20 mouse cellular contexts compared by ENCODE assay signal in genomic region chr10:18728548-18728947, GRCm38 (mm10). TPM values are rescaled to one million over a fixed set of nuclear protein-coding genes. Genes with fewer than 3 reads are reported as not detected.
A peak's percentile ranks its signal among the peaks of the same experiment; 100 is the strongest.
DNase-seq lines count a peak whose midpoint lies in the region; ATAC-seq and TF ChIP-seq lines count a peak whose summit lies in the region.
"Had no signal": no experiment of that assay in that cellular context is flagged by ENCODE, and none has a peak within 500 bp of the region (broad histone marks: within the 10 kb centered on the region; RNA-seq: fewer than 3 reads in every experiment).

No protein-coding gene starts in this region.

- H3K4me1 ChIP-seq in lung, postnatal 0 days (ENCODE audit: insufficient read depth, low read depth, low read length): no peaks in the 10 kb centered on the region

- 57% methylated on average over 1 of the region's 1 CpGs for WGBS in lung, postnatal 0 days

- ATAC-seq in lung, postnatal 0 days: peak; percentile 74
- ATAC-seq: activated CD4-positive, CD25-positive, alpha-beta regulatory T cell, adult 4 months; CD4-positive, CD25-positive, alpha-beta regulatory T cell, adult 4 months; Patski had no signal

- H3K4me2 ChIP-seq in lung, postnatal 0 days (replicated peaks; ENCODE audit: low read depth, low read length): no peak overlapping the region

- no peak overlapping the region for H3K4me3 ChIP-seq in lung, postnatal 0 days (ENCODE audit: low read depth, low read length)

- no peaks in the 10 kb centered on the region for H3K36me3 ChIP-seq in lung, postnatal 0 days (ENCODE audit: insufficient read depth, low read length)
- H3K36me3 ChIP-seq: G1E had no signal

- peak; percentile 54 for DNase-seq in lung, postnatal 0 days (ENCODE audit: low spot score)
- DNase-seq in lung, postnatal 36 days: no peak
- DNase-seq: adrenal gland, adult 2 months; adrenal gland, adult 8-10 months; adrenal gland, postnatal 10 days; adrenal gland, postnatal 14 days; adrenal gland, postnatal 25 days; adrenal gland, postnatal 36 days; B cell, adult 2 months; cerebellum, adult 11 months; cerebellum, adult 11-12 months; cerebellum, adult 18-20 months; cerebellum, adult 2 months had no signal

- TF ChIP-seq CTCF in lung, postnatal 0 days (IDR thresholded peaks at IDR 0.05): no peak

- H3K27me3 ChIP-seq in lung, postnatal 0 days (replicated peaks; ENCODE audit: insufficient read depth, low read length): no peaks in the 10 kb centered on the region
- H3K27me3 ChIP-seq: CH12.LX, Patski had no signal

- H3K9ac ChIP-seq in lung, postnatal 0 days (replicated peaks; ENCODE audit: low read depth): no peak overlapping the region

- TF ChIP-seq EP300 in lung, postnatal 0 days (IDR thresholded peaks at IDR 0.05): peak; percentile 40; the same call in 1 of the 2 replicates

- no peak overlapping the region for H3K27ac ChIP-seq in lung, postnatal 0 days (ENCODE audit: low read length)

- no peaks in the 10 kb centered on the region for H3K9me3 ChIP-seq in lung, postnatal 0 days (ENCODE audit: low read length)
- H3K9me3 ChIP-seq: G1E had no signal

RNA-seq across cellular contexts. Expression of gene Arfgef3, which starts 15.2 kb away (rescaled TPM):
- 3.5 and 3.6 TPM in 2 replicates for polyA plus RNA-seq in lung, postnatal 0 days (2015; fragmentation: Nextera tagmentation; extraction: Ambion mirVana)
- polyA plus RNA-seq: C2C12, G1E had no signal

RNA-seq across cellular contexts. Expression of gene Gm4922, which starts 58.0 kb away (rescaled TPM):
- polyA plus RNA-seq in lung, postnatal 0 days (2015; fragmentation: Nextera tagmentation; extraction: Ambion mirVana): 0.05 and 0.08 TPM in 2 replicates
- polyA plus RNA-seq: activated CD4-positive, CD25-positive, alpha-beta regulatory T cell, adult 4 months; adrenal gland, adult 2 months; brain, embryonic 14.5 days; C2C12; CD4-positive, CD25-positive, alpha-beta regulatory T cell, adult 4 months; cerebellum, adult 2 months; G1E; Patski had no signal
